Mouse (Mus musculus): ENCODE data around the gene Cdkal1. TPM values are rescaled to one million over a fixed set of nuclear protein-coding genes. Genes with fewer than 3 reads are reported as not detected.

Gene Cdkal1
- polyA plus RNA-seq, 1 experiment = 1.2 TPM

DNA sequence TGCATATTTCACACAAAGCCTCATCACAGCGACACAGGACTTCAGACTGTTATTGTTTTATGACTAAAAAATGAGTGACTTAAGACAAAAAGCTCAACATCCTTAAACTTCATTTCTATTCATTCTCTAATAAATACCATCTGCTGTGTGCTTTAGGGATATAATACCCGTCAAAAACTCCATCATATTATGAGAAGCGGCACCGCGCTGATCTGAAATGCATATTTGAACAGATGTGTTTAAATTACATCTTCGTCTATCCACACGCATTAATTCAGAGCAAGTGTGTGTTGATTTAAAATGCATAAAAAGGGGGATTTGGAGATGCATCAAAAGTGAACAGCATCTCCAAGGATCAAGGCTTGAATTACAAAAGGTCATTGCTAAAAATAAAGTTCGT lies 365.1 kb downstream of the Cdkal1 start:
- Histone ChIP-seq H3K4me1 (ENCODE audit: control insufficient read depth, insufficient read depth, insufficient read length) (no peaks in the 10 kb centered on the region; the same call in 1 of the 2 replicates), H3K27me3 (ENCODE audit: control insufficient read depth, insufficient read depth, low read length) (no peaks in the 10 kb centered on the region), H3K36me3 (ENCODE audit: control insufficient read depth, insufficient read depth, low read length) (no peaks in the 10 kb centered on the region), H3K27ac (ENCODE audit: insufficient read depth, low read length) (no peak overlapping the region), H3K4me3 (ENCODE audit: extremely low read depth, insufficient read depth, insufficient read length) (no peak overlapping the region)
- DNase-seq (ENCODE audit: low read depth in 1 of 2, low spot score in 2 of 2) = no peak
- TF ChIP-seq POLR2A (IDR thresholded peaks at IDR 0.05; ENCODE audit: low read depth, low read length) (no peak), CTCF (IDR thresholded peaks at IDR 0.05; ENCODE audit: extremely low read depth, insufficient read depth, insufficient read length, insufficient replicate concordance) (no peak)
- 92% methylated on average over 8 of the region's 8 CpGs for WGBS

DNA sequence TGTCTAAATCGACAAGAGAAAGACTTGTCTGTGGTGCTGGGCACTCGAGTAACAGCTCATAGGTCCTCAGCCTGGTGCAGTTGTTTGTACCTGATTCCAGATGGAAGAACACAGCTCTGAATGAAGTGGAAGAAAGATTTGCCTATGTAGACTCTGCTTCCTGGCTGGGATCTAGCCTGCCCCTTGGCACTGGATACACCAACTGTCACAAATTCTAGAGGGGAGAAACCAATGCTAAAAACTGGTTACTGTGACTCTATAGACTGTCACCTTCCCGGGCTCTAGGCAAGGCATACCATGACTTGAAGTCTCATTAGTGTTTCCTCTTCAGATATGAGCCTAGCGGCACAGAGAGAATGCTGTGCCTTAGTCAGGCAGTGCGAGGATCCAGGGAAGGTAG lies 366.0 kb downstream of the Cdkal1 start:
- Histone ChIP-seq H3K27ac (ENCODE audit: insufficient read depth, low read length) (no peak overlapping the region), H3K27me3 (ENCODE audit: control insufficient read depth, insufficient read depth, low read length) (no peaks in the 10 kb centered on the region), H3K4me1 (ENCODE audit: control insufficient read depth, insufficient read depth, insufficient read length) (no peaks in the 10 kb centered on the region; the same call in 1 of the 2 replicates), H3K36me3 (ENCODE audit: control insufficient read depth, insufficient read depth, low read length) (no peaks in the 10 kb centered on the region), H3K4me3 (ENCODE audit: extremely low read depth, insufficient read depth, insufficient read length) (no peak overlapping the region)
- 92% methylated on average over 5 of the region's 5 CpGs for WGBS
- TF ChIP-seq CTCF (IDR thresholded peaks at IDR 0.05; ENCODE audit: extremely low read depth, insufficient read depth, insufficient read length, insufficient replicate concordance) = no peak
- TF ChIP-seq POLR2A (IDR thresholded peaks at IDR 0.05; ENCODE audit: low read depth, low read length) = no peak
- DNase-seq (ENCODE audit: low read depth in 1 of 2, low spot score in 2 of 2) = no peak

DNA sequence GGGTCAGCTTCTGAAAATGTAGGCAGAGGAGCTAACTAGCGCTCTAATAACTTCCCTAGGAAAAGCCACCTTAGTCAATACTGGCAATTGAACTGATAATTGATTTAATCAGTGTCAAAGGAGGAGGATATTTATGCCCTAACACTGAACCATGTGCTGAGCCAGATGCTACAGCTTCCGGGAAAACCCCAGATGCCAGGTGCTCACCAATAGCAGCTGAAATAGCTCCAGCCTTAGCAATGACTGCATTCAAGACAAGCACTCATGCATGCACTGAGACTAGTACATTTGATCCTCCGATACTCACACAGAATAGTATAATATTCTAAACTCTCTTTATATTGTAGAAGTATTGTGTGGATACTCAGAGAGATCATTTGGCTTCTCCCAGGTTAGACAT lies 368.8 kb downstream of the Cdkal1 start:
- TF ChIP-seq POLR2A (IDR thresholded peaks at IDR 0.05; ENCODE audit: low read depth, low read length) (no peak), CTCF (IDR thresholded peaks at IDR 0.05; ENCODE audit: extremely low read depth, insufficient read depth, insufficient read length, insufficient replicate concordance) (no peak)
- Histone ChIP-seq H3K4me3 (ENCODE audit: extremely low read depth, insufficient read depth, insufficient read length) (no peak overlapping the region), H3K4me1 (ENCODE audit: control insufficient read depth, insufficient read depth, insufficient read length) (no peaks in the 10 kb centered on the region; the same call in 1 of the 2 replicates), H3K36me3 (ENCODE audit: control insufficient read depth, insufficient read depth, low read length) (no peaks in the 10 kb centered on the region), H3K27me3 (ENCODE audit: control insufficient read depth, insufficient read depth, low read length) (no peaks in the 10 kb centered on the region), H3K27ac (ENCODE audit: insufficient read depth, low read length) (no peak overlapping the region)
- no peak for DNase-seq (ENCODE audit: low read depth in 1 of 2, low spot score in 2 of 2)
- WGBS = 64% methylated on average over 3 of the region's 3 CpGs

DNA sequence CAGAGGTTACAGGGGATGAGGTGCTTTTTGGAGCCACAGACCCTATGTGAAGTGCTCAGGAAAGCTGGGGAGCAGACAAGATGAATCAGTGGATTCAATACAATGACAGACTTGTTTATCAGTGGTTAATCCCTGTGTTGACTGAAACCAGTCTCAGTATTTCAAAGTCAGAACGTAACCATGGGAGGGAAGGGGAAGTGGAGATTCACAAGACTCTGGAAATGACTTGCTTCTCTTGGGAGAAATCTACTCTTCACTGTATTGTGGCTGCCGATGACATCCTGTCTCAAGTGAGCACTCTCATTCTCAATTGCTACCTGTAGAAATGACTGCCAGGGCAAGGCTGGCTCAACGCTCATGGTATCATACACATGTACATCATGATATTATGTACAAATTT lies 371.5 kb downstream of the Cdkal1 start:
- 79% methylated on average over 3 of the region's 3 CpGs for WGBS

DNA sequence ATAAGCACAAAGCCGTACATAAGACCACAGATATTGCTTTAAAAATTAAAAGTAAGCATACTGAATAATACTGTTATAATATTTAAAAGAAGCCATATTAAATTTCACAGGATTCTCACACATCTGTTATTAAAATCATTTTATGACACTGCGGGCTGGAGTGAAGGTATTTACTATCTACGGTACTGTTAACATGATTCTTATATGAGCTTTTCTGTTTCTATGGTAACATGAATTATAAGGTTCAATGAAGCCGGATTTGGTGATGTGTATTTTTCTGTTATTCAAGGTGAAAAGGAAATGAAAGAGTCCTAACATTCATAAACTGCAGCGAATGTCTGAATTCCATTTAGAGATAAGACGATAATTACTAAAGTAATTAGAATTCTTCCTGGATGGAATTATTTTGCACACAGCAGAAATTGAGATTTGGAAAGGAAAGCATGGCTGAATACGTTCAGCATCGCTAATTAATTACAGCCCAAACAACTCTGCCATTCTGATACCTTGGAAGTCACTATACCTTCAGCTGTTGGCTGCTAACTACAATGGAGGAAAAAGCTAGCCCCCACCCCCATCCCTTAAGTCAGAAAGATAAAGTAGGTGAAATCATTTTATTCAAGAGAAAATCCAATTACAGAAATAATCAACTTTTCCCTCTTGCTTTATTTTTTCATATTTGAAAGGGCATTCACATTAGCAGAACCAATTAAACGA lies 373.2 kb downstream of the Cdkal1 start:
- 91% methylated on average over 9 of the region's 9 CpGs for WGBS
- H3K36me3 ChIP-seq (ENCODE audit: control insufficient read depth, insufficient read depth, low read length) = no peaks in the 10 kb centered on the region
- no peak overlapping the region for H3K4me3 ChIP-seq (ENCODE audit: extremely low read depth, insufficient read depth, insufficient read length)
- no peak for DNase-seq (ENCODE audit: low read depth in 1 of 2, low spot score in 2 of 2)
- H3K27ac ChIP-seq (ENCODE audit: insufficient read depth, low read length) = no peak overlapping the region
- H3K27me3 ChIP-seq (ENCODE audit: control insufficient read depth, insufficient read depth, low read length) = no peaks in the 10 kb centered on the region
- H3K4me1 ChIP-seq (ENCODE audit: control insufficient read depth, insufficient read depth, insufficient read length) = no peaks in the 10 kb centered on the region; the same call in 1 of the 2 replicates
- TF ChIP-seq CTCF (IDR thresholded peaks at IDR 0.05; ENCODE audit: extremely low read depth, insufficient read depth, insufficient read length, insufficient replicate concordance) (no peak), POLR2A (IDR thresholded peaks at IDR 0.05; ENCODE audit: low read depth, low read length) (no peak)

More for the DNA sequence above, 371.5 kb downstream of the Cdkal1 start:
- H3K36me3 ChIP-seq (ENCODE audit: control insufficient read depth, insufficient read depth, low read length) = no peaks in the 10 kb centered on the region
- TF ChIP-seq CTCF (IDR thresholded peaks at IDR 0.05; ENCODE audit: extremely low read depth, insufficient read depth, insufficient read length, insufficient replicate concordance) (no peak), POLR2A (IDR thresholded peaks at IDR 0.05; ENCODE audit: low read depth, low read length) (no peak)
- no peak overlapping the region for H3K27ac ChIP-seq (ENCODE audit: insufficient read depth, low read length)
- H3K4me1 ChIP-seq (ENCODE audit: control insufficient read depth, insufficient read depth, insufficient read length) = no peaks in the 10 kb centered on the region; the same call in 1 of the 2 replicates
- no peak overlapping the region for H3K4me3 ChIP-seq (ENCODE audit: extremely low read depth, insufficient read depth, insufficient read length)
- no peaks in the 10 kb centered on the region for H3K27me3 ChIP-seq (ENCODE audit: control insufficient read depth, insufficient read depth, low read length)
- no peak for DNase-seq (ENCODE audit: low read depth in 1 of 2, low spot score in 2 of 2)

DNA sequence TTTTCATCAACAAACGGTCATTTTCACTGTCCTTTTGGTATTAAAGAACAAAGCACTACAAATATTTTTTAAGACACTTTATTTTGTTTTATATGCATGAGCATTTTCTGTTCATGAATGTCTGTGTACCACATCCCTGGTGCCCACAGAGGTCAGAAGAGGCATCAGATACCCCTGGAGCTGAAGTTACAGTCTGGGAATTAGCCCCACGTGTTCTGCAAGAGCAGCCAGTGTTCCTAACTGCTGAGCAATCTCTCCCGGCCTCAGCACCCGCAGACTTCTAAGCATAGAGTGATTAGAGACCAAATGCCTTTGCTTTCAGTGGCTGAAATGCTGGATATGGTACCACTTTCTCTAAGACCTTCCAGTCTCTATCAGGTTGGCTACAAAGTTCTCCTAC lies 379.1 kb downstream of the Cdkal1 start:
- no peaks in the 10 kb centered on the region; the same call in 1 of the 2 replicates for H3K36me3 ChIP-seq (ENCODE audit: control insufficient read depth, insufficient read depth, low read length)
- no peaks in the 10 kb centered on the region for H3K27me3 ChIP-seq (ENCODE audit: control insufficient read depth, insufficient read depth, low read length)
- 89% methylated on average over 4 of the region's 4 CpGs for WGBS
- no peak overlapping the region for H3K4me3 ChIP-seq (ENCODE audit: extremely low read depth, insufficient read depth, insufficient read length)
- H3K4me1 ChIP-seq (ENCODE audit: control insufficient read depth, insufficient read depth, insufficient read length) = no peaks in the 10 kb centered on the region
- no peak for TF ChIP-seq POLR2A (IDR thresholded peaks at IDR 0.05; ENCODE audit: low read depth, low read length)
- TF ChIP-seq CTCF (IDR thresholded peaks at IDR 0.05; ENCODE audit: extremely low read depth, insufficient read depth, insufficient read length, insufficient replicate concordance) = no peak
- no peak for DNase-seq (ENCODE audit: low read depth in 1 of 2, low spot score in 2 of 2)
- no peak overlapping the region for H3K27ac ChIP-seq (ENCODE audit: insufficient read depth, low read length)

DNA sequence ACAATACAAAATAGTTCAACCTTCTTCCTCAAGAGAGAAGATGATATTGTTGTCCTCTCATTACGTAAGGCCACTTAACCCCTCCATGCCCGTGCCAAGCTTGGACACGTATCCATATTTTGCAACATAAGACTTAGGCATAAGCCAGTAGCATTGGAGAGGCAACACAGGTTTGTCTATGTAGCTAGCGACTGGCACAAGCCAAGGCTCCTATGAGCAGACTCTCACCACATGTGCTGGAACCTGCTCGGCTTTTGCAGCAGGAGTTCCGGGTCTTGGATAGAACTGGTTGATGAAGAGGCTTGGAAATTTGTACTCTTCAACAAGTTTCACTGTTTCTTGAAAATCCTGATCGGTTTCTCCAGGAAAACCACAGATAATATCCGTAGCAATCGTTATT lies 381.2 kb downstream of the Cdkal1 start:
- 92% methylated on average over 9 of the region's 9 CpGs for WGBS
- Histone ChIP-seq H3K27ac (ENCODE audit: insufficient read depth, low read length) (no peak overlapping the region), H3K36me3 (ENCODE audit: control insufficient read depth, insufficient read depth, low read length) (no peaks in the 10 kb centered on the region; the same call in 1 of the 2 replicates), H3K4me1 (ENCODE audit: control insufficient read depth, insufficient read depth, insufficient read length) (no peaks in the 10 kb centered on the region), H3K4me3 (ENCODE audit: extremely low read depth, insufficient read depth, insufficient read length) (no peak overlapping the region), H3K27me3 (ENCODE audit: control insufficient read depth, insufficient read depth, low read length) (no peaks in the 10 kb centered on the region)
- no peak for DNase-seq (ENCODE audit: low read depth in 1 of 2, low spot score in 2 of 2)
- TF ChIP-seq POLR2A (IDR thresholded peaks at IDR 0.05; ENCODE audit: low read depth, low read length) = no peak
- TF ChIP-seq CTCF (IDR thresholded peaks at IDR 0.05; ENCODE audit: extremely low read depth, insufficient read depth, insufficient read length, insufficient replicate concordance) = no peak
